Mouse (Mus musculus): ENCODE data around the gene Olfr26.
"Not testable (repeated sequence)": the region's sequence is repeated elsewhere in the genome, so short reads cannot be mapped to it uniquely, and the experiment has no call there.

Gene Olfr26

DNA sequence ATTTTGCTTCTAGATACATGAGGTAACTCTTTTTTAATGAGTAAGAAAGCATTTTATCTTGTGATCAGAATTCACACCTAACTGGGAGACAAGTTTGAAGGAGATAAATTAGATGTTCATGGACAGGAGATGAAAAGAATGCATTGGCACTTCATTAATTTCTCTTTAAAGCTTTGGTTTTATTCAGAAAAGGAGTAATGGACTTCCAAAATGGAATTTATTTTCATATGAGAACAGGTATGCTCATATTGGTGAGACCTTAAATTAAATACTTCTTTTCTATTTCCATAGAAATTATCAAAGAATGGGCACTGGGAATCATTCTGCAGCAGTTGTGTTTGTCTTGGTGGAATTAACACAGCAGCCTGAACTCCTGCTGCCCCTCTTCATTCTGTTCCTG is at the start of gene Olfr26:
Gene Olfr26, plus strand, starts transcription at position 301 of the 400 bp plus-strand sequence.
- DNase-seq, result no peak

DNA sequence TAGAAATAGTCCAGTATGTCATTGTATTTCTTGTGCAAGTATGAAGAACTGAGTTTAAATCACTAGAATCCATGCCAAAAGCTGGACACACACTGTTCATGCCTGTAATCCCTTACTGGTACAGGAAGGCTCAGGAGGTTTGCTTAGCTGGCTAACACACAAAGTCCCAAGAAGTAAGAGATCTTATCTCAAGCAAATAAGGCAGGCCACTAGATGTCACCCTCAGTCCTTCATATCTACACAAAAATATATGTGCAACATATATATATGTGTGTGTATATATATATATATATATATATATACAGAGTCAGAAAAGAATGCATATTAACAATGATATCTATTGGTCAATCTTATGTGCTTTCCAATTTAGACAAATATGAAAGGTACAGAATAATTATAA is 49.2 kb upstream of the Olfr26 start:
- DNase-seq, result no peak

DNA sequence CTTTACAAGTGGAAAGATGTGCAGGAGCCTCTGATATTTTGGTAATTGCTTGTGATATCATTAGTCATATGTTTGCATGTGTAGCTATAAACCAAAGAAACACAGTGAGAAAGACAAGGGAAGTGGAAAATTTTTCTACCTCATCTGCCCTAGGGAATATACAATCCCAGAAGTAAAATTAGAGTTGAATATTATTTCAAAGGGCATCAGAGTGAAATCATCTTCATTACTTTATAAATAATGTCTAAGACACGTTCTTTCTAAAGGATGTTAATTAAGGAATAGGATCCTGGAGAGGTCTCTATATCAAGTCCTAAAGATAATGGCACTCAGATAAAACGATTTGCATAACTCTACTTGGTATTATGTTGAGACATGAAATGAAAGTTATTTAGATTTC is 40.5 kb upstream of the Olfr26 start, which contains the start of gene Olfr922:
Gene Olfr922, plus strand, starts transcription at position 301 of the 400 bp plus-strand sequence.
- DNase-seq, result no peak

DNA sequence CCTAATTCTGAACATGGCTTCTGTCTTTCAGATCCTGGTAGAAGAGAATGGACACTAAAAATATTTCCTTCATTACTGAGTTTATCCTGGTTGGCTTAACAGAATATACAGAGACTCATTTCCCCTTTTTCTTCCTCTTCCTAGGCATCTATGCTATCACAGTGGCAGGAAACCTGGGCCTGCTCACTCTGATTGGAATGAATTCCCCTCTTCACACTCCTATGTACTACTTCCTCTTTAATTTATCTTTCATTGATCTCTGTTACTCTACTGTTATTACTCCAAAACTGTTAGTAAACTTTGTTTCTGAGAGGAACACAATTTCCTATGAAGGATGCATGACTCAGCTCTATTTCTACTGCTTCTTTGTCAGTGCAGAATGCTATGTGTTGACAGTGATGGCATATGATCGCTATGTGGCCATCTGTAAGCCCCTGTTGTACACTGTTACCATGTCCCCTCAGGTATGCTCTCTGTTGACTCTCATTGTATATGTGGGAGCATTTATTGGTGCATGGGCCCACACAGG is 39.3 kb upstream of the Olfr26 start:
- DNase-seq, result no peak

DNA sequence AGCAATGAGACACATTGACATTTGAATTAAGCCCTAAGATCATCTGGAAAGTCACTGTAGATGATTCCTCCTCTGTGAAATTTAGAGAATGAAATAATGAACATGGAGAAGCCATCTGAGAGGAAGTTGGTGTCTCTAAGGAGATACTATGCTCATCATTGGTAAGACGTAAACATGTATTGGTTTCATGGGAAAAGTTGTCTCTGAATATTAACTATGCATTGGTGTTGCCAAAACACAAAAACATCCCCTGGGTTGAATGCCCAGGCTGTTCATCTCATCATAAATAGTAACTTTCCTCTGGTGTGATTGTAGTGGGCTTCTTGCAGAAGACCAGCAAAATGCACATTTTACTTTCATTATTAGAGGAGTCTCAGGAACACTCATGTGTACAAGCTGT is 28.6 kb upstream of the Olfr26 start, which contains the start of gene Olfr923:
Gene Olfr923, plus strand, starts transcription at position 301 of the 400 bp plus-strand sequence.
- DNase-seq, result no peak

DNA sequence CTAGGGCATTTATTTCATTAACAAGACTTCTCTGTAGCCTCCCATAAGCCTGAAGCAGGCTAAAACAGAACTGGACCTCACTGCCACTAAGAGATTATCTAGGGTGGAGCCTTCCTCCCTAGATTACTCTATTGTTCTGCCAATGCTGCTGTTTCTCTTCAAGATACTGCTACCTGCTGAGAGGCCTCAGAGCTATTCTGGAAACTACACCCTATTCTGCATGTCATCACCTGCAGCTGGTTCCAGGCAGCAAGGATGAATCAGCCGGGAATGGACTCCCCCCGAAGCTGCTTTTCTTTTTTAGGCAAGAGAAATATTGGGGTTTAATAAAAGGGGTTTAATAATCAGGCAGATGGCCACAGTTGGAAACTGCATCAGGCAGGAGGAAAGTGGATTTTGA is 21.8 kb upstream of the Olfr26 start:
- no peak for DNase-seq

DNA sequence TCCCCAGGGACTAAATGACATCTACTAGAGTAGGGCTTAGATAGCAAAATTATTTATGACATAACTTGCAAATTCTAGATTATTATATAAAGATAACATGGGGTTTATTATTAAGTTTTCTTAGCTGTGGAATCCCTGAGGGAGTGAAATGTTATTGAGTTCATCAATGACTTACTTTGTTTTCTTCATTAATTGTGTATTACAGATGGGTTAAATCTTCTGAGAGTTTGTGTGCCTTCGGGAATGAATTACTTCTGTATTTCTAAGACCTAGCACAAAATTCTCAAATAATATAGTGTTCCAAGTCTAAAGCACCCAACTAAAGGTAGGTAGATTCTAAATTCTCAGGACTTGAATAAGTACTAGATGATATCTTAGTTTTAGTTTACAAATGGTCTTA is 10.7 kb upstream of the Olfr26 start, which contains the start of gene Olfr924:
Gene Olfr924, plus strand, starts transcription at position 301 of the 400 bp plus-strand sequence.
- no peak for DNase-seq

DNA sequence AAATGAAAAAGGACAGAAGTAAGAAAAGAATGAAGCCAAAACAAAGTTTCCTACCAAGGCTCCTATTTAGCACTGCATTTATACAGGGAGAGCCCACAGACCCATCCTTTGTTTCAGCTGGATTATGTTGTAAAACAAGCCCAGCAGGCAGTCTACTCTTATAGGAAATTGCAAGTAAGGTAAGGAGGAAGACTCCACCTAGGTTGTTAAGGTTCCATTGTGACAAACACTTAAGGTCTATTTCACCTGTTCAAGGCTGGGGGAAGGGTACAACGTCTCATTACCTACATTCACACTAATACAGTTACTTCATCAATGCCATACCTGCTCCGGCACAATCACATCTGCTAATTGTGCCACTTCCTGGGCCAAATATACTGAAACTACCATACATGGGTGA is 20.0 kb downstream of the Olfr26 start:
- DNase-seq, result not testable (repeated sequence)

DNA sequence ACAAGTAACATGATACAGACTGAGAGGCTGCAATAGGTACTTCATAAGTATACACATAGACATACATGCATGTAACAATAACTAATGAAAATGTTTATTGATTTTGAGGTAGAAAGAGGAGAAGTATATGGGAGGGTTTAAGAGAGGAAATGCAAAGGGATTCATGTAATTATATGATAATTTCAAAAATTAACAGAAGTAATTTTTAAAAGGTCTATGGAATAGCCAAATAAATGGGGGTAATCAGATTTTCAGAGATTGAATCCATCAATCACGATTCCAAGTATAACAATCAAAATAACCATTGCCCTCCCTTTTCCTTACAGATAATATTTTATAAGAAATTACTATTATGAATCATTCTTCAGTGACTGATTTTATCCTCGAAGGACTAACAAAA is 22.0 kb downstream of the Olfr26 start, which contains the start of gene Olfr926:
Gene Olfr926, plus strand, starts transcription at position 301 of the 400 bp plus-strand sequence.
- DNase-seq, result no peak
